Mouse (Mus musculus): Measurements from ENCODE around the gene Tmem255b. TPM values are rescaled to one million over a fixed set of nuclear protein-coding genes. Genes with fewer than 3 reads are reported as not detected.

Tmem255b gene
- total RNA-seq, 4 experiments from 2014 or later, result 1.3 to 2.5 (median 2.2) TPM

Other genes starting within 250 kb of the Tmem255b start
- 10 to 100 TPM in 3 of 4 experiments, 1 to 10 TPM in 1; 9.3 to 14.1 (median 11.8) TPM for gene Grtp1, start 234.6 kb upstream of the Tmem255b start, total RNA-seq (2022)
- 10 to 100 TPM; 50.0 to 62.3 (median 56.3) TPM for gene Adprhl1, start 181.0 kb upstream of the Tmem255b start, total RNA-seq (2022)
- 10 to 100 TPM; 80.1 to 95.6 (median 88.1) TPM for gene Dcun1d2, start 147.1 kb upstream of the Tmem255b start, total RNA-seq (2022)
- gene Tmco3, start 147.0 kb upstream of the Tmem255b start, total RNA-seq (2022), result 10 to 100 TPM; 12.0 to 21.5 (median 17.1) TPM
- gene Tfdp1, start 96.4 kb upstream of the Tmem255b start, total RNA-seq (2022), result 10 to 100 TPM; 49.4 to 70.8 (median 63.2) TPM
- not detected for gene Atp4b, start 38.4 kb upstream of the Tmem255b start, total RNA-seq (2022)
- not detected for gene Grk1, start 30.1 kb upstream of the Tmem255b start, total RNA-seq (2022)
- 100 to 1,000 TPM in 1 of 4 experiments, 10 to 100 TPM in 3; 62.5 to 101 (median 75.1) TPM for gene Gas6, start 59.3 kb downstream of the Tmem255b start, total RNA-seq (2022)
- not detected for gene 1700029H14Rik, start 127.3 kb downstream of the Tmem255b start, total RNA-seq (2022)
- 1 to 10 TPM; 5.0 to 6.9 (median 6.2) TPM for gene Rasa3, start 242.4 kb downstream of the Tmem255b start, total RNA-seq (2022)

Measured in gastrocnemius, adult 8-10 months (tissue).